Mouse (Mus musculus) gastrocnemius, adult 18-20 months (tissue): ENCODE measurements at regions not wholly inside any gene's neighbourhood (a gene's known extent, or its start where the extent isn't known, plus 50 kb on each side); places are given as distances from the start of the nearest gene placed in this dataset.

Experiments
- DNase-seq: peaks from one replicate; pipeline ENCODE4 v3.0.0; 2021; ENCODE audit warnings: low spot score

DNA sequence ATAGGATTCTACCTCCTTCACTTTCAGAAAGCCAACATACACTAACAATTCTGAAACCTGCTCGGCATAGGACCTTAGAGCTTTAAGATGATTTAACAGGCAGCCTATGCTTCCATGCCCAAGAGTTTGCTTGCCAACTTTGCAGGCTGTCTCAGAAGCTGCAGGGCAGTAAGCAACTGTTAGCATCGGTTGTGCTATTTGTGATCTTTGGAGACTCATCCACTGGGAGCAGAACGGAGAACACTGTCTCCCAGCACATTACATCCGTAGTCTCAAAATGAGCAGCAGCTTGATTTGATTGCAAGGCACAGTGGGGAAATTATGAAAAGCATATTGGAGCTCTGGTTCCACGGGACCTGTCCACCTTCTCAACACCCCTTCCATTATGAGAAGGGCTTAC lies 108.5 kb upstream of the Pter start:
- no peak for DNase-seq

DNA sequence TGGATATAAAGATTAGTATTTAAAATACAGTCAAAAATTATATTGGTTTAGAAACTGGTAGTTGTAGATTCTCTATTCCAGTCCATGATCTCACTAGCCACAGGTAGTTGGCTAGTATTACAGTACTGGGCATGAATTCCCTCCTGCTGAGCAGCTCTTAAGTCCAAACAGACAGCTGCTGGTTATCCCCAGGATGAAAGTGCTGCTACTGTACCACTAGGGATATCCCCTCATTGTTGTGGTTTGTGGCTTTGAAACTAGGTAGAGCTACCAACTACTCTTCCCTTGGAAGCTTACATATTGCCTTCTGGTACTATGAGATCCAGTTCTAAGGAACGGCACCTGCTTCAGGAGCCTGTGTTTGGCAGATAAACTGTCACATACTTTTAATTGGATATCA lies 97.9 kb upstream of the Pter start:
- DNase-seq: no peak

DNA sequence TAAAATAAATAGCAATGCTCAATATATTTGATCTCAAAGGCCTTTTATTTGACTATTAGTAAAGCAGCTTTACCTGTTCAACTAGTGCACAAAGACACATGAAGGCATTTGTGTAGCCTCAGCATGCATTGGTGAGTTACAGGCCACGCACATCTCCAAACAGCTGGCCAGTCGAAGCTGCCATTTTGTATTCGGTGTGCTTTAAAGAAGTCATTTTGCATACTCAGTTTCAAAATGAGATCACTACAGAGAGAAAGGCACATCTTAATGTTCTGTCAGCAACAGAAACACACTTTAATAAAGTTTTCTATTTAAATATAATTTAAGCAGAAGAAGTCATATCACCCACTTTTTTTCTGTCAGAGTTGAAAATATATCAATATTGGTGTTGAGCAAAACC lies 90.3 kb upstream of the Pter start:
- DNase-seq: no peak

DNA sequence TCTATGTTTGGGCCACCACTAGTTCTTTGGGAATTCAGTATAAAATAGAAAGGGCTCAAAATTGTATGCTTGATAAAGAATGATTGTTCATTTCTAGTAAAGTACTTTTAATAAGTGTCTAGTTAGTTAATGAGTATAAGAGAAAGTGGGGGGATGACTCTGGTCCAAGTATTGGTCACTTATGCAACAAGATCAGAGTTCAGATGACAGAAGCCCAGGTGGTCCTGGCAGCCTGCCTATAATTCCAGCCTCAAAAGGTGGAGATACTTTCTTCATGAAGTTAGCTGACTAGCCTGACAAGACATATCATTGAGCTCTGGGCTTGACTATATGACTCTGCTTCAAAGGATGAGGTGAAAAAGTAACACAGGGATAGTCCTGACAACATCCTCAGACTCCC lies 57.3 kb upstream of the Pter start:
- DNase-seq: no peak

DNA sequence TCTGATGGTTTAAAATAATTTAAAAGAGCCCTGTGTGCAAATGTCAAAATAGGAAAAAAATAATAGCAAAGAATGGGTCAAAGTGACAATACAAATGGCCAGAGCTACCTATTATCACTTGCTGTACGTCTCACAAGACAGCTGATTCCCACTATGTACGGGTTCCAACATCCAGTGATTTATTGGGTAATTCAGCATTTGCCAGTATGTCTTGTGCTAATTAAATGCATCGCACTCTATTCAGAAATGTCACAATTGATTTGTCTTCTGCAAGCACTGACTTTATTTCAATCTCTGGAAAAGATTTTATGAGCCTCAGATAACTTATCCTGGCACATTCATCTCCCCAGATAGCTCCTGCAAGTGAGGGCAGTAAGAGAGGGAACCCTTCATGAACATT lies 55.1 kb upstream of the Pter start:
- DNase-seq: no peak
